Mouse (Mus musculus): ENCODE measurements at regions not wholly inside any gene's neighbourhood (a gene's known extent, or its start where the extent isn't known, plus 50 kb on each side); places are given as distances from the start of the nearest gene placed in this dataset.

DNA sequence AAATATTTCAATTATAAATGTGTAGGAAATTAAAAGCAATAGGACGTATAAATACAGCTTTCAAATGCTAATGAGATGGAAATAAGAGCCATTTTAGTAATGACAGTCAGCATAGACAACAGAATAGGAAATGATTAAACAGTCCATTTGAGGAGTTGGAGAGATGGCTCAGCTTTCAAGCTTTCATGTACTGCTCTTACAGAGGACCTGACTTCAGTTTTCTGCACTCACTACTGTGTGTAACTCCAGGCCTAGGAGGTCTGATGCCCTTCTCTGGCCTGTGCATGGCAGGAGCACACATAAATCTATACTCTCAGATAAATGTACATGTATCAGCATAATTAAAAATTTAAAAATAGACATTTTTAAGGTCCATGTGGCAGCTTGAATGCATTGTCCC lies 643.1 kb downstream of the Fgf12 start:
- no peak for DNase-seq

All from adrenal gland, postnatal 25 days (tissue).